Mouse (Mus musculus): ENCODE results near the gene Ube2c. TPM values are rescaled to one million over a fixed set of nuclear protein-coding genes. Genes with fewer than 3 reads are reported as not detected.

The Ube2c gene
- polyA plus RNA-seq, 2 experiments: 279 to 293 TPM

DNA sequence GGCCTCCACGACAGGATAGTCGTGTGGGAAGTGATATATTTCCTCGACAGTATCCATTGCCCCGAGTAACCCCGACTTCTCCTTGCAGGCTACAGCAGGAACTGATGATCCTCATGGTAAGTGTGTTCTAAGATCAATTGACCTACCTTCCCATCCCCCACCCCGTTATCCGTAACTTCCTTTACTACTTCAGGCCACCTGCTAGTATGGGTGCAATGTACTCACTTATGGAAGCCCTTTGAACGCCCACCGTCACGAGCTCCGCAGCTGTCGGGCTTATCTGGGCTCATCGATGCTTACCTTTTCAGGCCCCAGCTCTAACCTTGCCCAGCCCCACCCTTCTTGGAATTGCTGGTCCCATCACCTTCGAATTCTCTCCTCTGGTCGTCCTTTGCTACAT, 581 bp downstream of the Ube2c start:
- Histone ChIP-seq H3K9me3 (ENCODE audit: control insufficient read depth, low read length) (no peaks in the 10 kb centered on the region), H3K36me3 (ENCODE audit: control insufficient read depth, insufficient read depth, low read length) (peaks cover 48% of the 10 kb centered on the region), H3K4me1 (ENCODE audit: control insufficient read depth, insufficient read depth, low read length) (peaks cover 6% of the 10 kb centered on the region), H3K27ac (replicated peaks; ENCODE audit: low read depth, low read length) (no peak overlapping the region), H3K27me3 (ENCODE audit: control insufficient read depth, insufficient read depth, low read length) (no peaks in the 10 kb centered on the region), H3K4me2 (replicated peaks; ENCODE audit: low read depth, low read length, severe bottlenecking) (peak overlapping the region; percentile 72), H3K4me3 (replicated peaks; ENCODE audit: low read length) (peak overlapping the region; percentile 70), H3K9ac (ENCODE audit: low read depth, low read length, severe bottlenecking) (peak overlapping the region; percentile 65)
- ATAC-seq (ENCODE audit: low FRiP score, low read depth) (no peak), DNase-seq (ENCODE audit: low spot score) (no peak)
- 3% methylated on average over 15 of the region's 15 CpGs for WGBS
- TF ChIP-seq POLR2A (IDR thresholded peaks at IDR 0.05; ENCODE audit: borderline replicate concordance, extremely low read depth, insufficient read depth, insufficient read length): no peak

DNA sequence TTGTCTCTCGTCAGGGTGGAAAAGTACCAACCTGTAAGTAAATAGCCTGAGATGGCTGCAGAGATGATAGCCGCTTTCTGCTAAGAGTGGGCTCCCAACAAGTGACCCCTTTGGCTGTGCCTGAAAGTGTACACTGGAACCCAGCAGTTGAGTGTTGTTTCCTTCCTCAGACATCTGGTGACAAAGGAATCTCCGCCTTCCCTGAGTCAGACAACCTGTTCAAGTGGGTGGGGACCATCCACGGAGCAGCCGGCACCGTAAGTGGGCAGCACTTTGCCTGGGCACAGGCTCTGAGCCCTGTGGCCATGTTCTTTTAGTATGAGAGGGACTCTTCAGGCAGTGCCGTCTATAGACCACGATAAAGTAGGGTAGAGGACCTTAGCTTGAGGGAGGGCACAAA, 1.4 kb downstream of the Ube2c start:
- Histone ChIP-seq H3K36me3 (ENCODE audit: control insufficient read depth, insufficient read depth, low read length) (peaks cover 39% of the 10 kb centered on the region), H3K9ac (ENCODE audit: low read depth, low read length, severe bottlenecking) (no peak overlapping the region), H3K4me2 (replicated peaks; ENCODE audit: low read depth, low read length, severe bottlenecking) (peak overlapping the region; percentile 72), H3K4me3 (replicated peaks; ENCODE audit: low read length) (peak overlapping the region; percentile 70), H3K9me3 (ENCODE audit: control insufficient read depth, low read length) (no peaks in the 10 kb centered on the region), H3K27ac (replicated peaks; ENCODE audit: low read depth, low read length) (no peak overlapping the region), H3K4me1 (ENCODE audit: control insufficient read depth, insufficient read depth, low read length) (peaks cover 6% of the 10 kb centered on the region), H3K27me3 (ENCODE audit: control insufficient read depth, insufficient read depth, low read length) (no peaks in the 10 kb centered on the region)
- ATAC-seq (ENCODE audit: low FRiP score, low read depth): no peak
- DNase-seq (ENCODE audit: low spot score): no peak
- WGBS: 78% methylated on average over 8 of the region's 8 CpGs
- no peak for TF ChIP-seq POLR2A (IDR thresholded peaks at IDR 0.05; ENCODE audit: borderline replicate concordance, extremely low read depth, insufficient read depth, insufficient read length)

GRCm38 (mm10) chr2:164773229-164773988, 3.7 kb downstream of the Ube2c start:
- Histone ChIP-seq H3K9me3 (ENCODE audit: control insufficient read depth, low read length) (no peaks in the 10 kb centered on the region), H3K27me3 (ENCODE audit: control insufficient read depth, insufficient read depth, low read length) (no peaks in the 10 kb centered on the region), H3K27ac (replicated peaks; ENCODE audit: low read depth, low read length) (0 out of 2 replicates have a peak overlapping the region, but pooled peaks have one; percentile 3), H3K4me3 (replicated peaks; ENCODE audit: low read length) (no peak overlapping the region), H3K4me1 (ENCODE audit: control insufficient read depth, insufficient read depth, low read length) (peaks cover 6% of the 10 kb centered on the region), H3K36me3 (ENCODE audit: control insufficient read depth, insufficient read depth, low read length) (peaks cover 17% of the 10 kb centered on the region), H3K4me2 (replicated peaks; ENCODE audit: low read depth, low read length, severe bottlenecking) (no peak overlapping the region), H3K9ac (ENCODE audit: low read depth, low read length, severe bottlenecking) (no peak overlapping the region)
- ATAC-seq (ENCODE audit: low FRiP score, low read depth): no peak
- DNase-seq (ENCODE audit: low spot score): no peak
- 80% methylated on average over 14 of the region's 14 CpGs for WGBS
- TF ChIP-seq POLR2A (IDR thresholded peaks at IDR 0.05; ENCODE audit: borderline replicate concordance, extremely low read depth, insufficient read depth, insufficient read length): no peak

DNA sequence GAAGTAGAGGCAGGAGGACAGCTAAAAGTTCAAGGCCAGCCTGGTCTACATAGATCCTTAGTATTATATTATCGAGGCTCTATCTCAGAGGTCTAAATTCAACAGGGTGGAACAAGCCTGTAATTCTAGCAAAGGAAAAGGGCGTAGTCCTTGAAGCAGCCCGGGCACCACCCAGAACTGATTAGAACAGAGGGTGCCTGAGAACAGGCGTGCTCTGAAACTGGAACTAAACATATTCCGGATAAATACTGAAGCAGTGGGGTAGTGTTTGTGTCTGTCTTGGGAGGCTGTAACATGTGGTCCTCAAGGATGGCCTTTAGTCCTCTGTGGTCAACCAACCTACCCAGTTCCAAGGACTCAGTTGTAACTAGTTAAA, 4.3 kb downstream of the Ube2c start:
- DNase-seq (ENCODE audit: low spot score) (no peak), ATAC-seq (ENCODE audit: low FRiP score, low read depth) (no peak)
- H3K9me3 ChIP-seq (ENCODE audit: control insufficient read depth, low read length): no peaks in the 10 kb centered on the region
- H3K4me1 ChIP-seq (ENCODE audit: control insufficient read depth, insufficient read depth, low read length): peaks cover 6% of the 10 kb centered on the region
- H3K27ac ChIP-seq (replicated peaks; ENCODE audit: low read depth, low read length): 0 out of 2 replicates have a peak overlapping the region, but pooled peaks have one; percentile 3
- no peak overlapping the region for H3K4me2 ChIP-seq (replicated peaks; ENCODE audit: low read depth, low read length, severe bottlenecking)
- 89% methylated on average over 5 of the region's 5 CpGs for WGBS
- no peaks in the 10 kb centered on the region for H3K27me3 ChIP-seq (ENCODE audit: control insufficient read depth, insufficient read depth, low read length)
- peaks cover 16% of the 10 kb centered on the region for H3K36me3 ChIP-seq (ENCODE audit: control insufficient read depth, insufficient read depth, low read length)
- no peak overlapping the region for H3K4me3 ChIP-seq (replicated peaks; ENCODE audit: low read length)
- no peak for TF ChIP-seq POLR2A (IDR thresholded peaks at IDR 0.05; ENCODE audit: borderline replicate concordance, extremely low read depth, insufficient read depth, insufficient read length)
- H3K9ac ChIP-seq (ENCODE audit: low read depth, low read length, severe bottlenecking): no peak overlapping the region

DNA sequence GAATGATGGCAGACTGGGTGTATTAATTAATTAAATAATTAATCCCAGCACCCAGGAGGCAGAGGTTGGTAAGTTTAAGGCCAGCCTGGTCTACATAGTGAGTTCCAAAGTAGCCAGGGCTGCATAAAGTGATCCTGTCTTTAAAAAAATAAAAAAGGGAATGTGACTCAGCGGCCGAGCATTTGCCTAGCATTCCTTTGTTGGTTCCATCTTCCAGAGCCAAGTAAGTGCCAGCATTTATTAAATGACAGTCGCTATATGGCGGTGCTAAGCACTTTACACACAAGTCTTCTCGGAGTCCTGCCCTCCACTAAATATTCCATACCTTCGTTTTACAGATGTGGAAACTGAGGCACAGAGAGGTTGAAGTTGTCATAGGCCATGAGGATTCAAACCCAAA, 6.4 kb downstream of the Ube2c start:
- no peaks in the 10 kb centered on the region; the same call in 1 of the 2 replicates for H3K4me1 ChIP-seq (ENCODE audit: control insufficient read depth, insufficient read depth, low read length)
- no peak overlapping the region for H3K4me2 ChIP-seq (replicated peaks; ENCODE audit: low read depth, low read length, severe bottlenecking)
- H3K27me3 ChIP-seq (ENCODE audit: control insufficient read depth, insufficient read depth, low read length): no peaks in the 10 kb centered on the region
- WGBS: 84% methylated on average over 6 of the region's 6 CpGs
- TF ChIP-seq POLR2A (IDR thresholded peaks at IDR 0.05; ENCODE audit: borderline replicate concordance, extremely low read depth, insufficient read depth, insufficient read length): no peak
- DNase-seq (ENCODE audit: low spot score) (no peak), ATAC-seq (ENCODE audit: low FRiP score, low read depth) (no peak)
- H3K9ac ChIP-seq (ENCODE audit: low read depth, low read length, severe bottlenecking): no peak overlapping the region
- H3K4me3 ChIP-seq (replicated peaks; ENCODE audit: low read length): no peak overlapping the region
- peaks cover 16% of the 10 kb centered on the region for H3K36me3 ChIP-seq (ENCODE audit: control insufficient read depth, insufficient read depth, low read length)
- no peaks in the 10 kb centered on the region for H3K9me3 ChIP-seq (ENCODE audit: control insufficient read depth, low read length)
- H3K27ac ChIP-seq (replicated peaks; ENCODE audit: low read depth, low read length): no peak overlapping the region
